Mouse (Mus musculus) cerebellum, adult 18-20 months (tissue): ENCODE measurements around the gene Arid4a.
"Not testable (repeated sequence)": the region's sequence is repeated elsewhere in the genome, so short reads cannot be mapped to it uniquely, and the experiment has no call there.

ENCODE experiments used
- DNase-seq, 2 experiments: peaks; one replicate each; pipeline ENCODE4 v3.0.0; 2021

The Arid4a gene

GRCm38 (mm10) chr12:71055537-71055936 is 39.7 kb downstream of the Arid4a start:
- no peak for DNase-seq

- DNase-seq = no peak
Measured at GRCm38 (mm10) chr12:71059741-71060140, 44.0 kb downstream of the Arid4a start.

GRCm38 (mm10) chr12:71069846-71070245 is 54.1 kb downstream of the Arid4a start:
- DNase-seq = no peak

DNA sequence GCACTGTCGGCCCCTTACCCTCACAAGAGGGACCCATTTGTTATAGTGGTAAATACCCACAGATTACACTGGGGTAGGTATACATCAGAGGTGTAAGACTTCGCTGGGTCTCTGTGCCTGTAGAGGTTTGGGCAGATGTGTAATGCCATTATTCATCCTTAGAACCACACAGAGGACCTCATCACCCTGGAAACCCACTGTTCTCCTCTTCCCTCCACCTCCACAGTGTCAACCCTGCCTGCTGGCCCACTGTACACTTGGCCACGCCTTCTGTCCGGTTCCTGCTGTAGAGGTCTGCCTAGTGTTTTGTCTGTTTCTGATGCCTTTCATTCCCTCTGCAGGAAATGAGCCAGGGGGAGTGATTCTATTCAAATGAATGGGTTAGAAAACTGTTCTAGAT is 56.3 kb downstream of the Arid4a start:
- DNase-seq = no peak

GRCm38 (mm10) chr12:71073113-71073730 is 57.4 kb downstream of the Arid4a start:
- DNase-seq = peak; percentile 29 to 48

GRCm38 (mm10) chr12:71086331-71086730 is 70.5 kb downstream of the Arid4a start:
- no peak for DNase-seq

DNA sequence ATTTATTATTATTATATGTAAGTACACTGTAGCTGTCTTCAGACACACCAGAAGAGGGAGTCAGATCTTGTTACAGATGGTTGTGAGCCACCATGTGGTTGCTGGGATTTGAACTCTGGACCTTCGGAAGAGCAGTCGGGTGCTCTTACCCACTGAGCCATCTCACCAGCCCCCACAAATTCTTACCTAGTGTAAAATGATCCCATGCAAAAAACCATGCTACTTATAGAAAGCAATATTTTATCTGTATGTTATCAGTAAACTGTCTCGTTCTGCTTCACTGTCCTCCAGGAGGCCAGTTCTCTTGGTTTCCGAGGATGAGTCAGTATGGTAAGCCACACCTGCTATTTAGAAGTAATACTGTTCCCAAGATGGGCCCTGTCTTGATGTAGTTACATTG is 88.5 kb downstream of the Arid4a start:
- not testable (repeated sequence) for DNase-seq

DNA sequence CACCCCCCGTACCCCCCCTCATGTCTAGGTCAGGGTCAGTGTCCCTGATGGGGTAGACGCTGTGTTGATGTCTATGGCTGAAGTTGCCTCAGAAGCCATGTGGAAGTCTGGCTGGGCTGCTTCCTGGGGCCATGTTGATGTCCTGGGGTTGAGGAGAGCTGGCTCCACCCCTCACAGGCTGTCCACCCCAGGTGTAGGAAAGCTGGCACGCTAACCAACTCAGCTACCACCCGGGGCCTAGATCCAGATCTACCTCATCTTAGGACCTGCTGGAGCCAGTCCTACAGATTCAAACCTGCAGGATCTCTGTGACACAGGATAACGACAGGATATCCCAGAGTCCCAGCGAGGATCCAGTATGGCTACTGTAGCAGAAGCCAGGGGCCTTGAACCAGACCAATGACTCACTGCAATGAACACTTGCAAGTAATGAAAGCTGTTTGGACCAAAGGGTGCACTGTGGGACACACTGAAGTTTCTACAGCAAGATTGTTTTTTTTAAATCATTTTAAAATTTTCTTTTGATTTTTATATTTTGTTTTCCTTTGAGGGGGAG is 91.5 kb downstream of the Arid4a start:
- DNase-seq = no peak

DNA sequence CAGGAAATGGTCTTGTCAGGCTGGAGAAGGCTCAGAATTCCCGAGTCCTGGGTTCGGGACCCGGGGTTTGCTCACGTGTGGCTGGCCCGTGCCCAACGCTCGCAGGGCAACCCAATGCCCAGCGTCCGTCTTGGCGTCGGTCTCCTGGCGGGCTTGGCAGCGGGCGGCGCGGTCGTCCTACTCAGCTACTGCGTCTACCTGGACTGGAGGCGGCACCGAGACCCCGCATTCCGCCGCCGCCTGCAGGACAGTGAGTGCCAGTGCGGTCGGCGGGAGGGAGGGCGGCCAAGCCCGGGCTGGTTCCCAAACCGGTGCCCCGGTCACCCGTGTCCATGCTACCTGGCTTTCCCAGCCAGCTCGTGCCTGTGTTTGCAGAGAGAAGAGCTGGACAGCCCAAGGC is 95.5 kb downstream of the Arid4a start, which contains the start of gene Tomm20l:
Gene Tomm20l (plus strand): TSS at position 98 of the 400 bp plus-strand sequence.
- peak; percentile 58 to 68 for DNase-seq

- DNase-seq = no peak
Measured at GRCm38 (mm10) chr12:71113074-71113473, 97.3 kb downstream of the Arid4a start.

- DNase-seq = peak; percentile 40 to 53
Measured at GRCm38 (mm10) chr12:71113675-71114288, 98.0 kb downstream of the Arid4a start.

- no peak for DNase-seq
Measured at GRCm38 (mm10) chr12:71116411-71116810, 100.6 kb downstream of the Arid4a start.

DNA sequence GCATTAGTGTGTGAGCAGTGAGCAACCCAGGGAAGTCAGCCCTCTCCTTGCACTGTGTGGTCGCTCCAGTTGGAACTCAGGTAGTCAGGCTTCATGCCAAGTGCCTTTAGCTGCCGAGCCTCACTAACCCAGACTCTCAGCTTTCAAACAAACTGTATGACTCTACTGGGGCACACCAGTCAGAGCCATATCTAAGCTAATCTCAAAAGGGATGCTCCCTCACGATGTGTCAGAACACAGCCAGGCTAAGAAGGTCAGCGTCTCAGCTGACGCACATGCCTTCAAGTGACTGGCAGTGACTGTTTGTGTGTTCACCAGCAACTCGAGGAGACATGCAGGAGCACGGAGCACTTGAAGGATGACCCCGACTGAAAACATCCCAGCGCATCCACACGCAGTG is 106.9 kb downstream of the Arid4a start:
- DNase-seq = peak in 1 of 2 experiments; percentile 27

- peak; percentile 88 to 90 for DNase-seq
Measured at GRCm38 (mm10) chr12:71123286-71123685, 107.5 kb downstream of the Arid4a start.

- no peak for DNase-seq
Measured at GRCm38 (mm10) chr12:71135581-71135980, 119.8 kb downstream of the Arid4a start.

GRCm38 (mm10) chr12:71136130-71136973 is 120.6 kb downstream of the Arid4a start, which contains the start of the genes Timm9 and 2700049A03Rik:
Gene Timm9 (minus strand): TSS chr12:71136684.
Gene 2700049A03Rik (plus strand): TSS chr12:71136848.
- DNase-seq = peak; percentile 76 to 86

DNA sequence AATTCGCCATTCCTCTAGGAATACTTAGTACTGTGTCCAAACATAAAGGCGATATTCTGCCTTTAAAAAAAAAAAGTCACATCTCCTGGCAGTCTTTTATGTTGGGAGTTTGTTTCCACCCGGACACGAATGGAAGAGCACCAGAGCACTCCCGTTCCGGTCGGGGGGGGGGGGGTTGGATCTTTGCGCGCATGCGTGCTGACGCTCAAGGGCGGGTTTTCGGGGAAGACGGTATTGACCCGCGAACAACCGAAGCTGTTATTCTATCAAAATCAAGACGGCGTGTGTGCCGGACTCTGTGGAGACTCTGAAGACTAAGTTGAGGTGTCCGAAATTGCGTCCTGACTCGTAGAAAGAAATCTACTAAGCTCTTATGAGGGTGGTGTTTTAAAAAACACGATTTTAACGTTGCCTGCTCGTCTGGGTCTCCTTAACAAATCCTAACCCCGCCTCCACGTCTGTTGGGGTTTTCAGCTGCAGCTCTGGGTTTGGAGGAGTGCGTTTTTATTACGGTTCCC is 121.2 kb downstream of the Arid4a start:
- DNase-seq = peak; percentile 76 to 84

DNA sequence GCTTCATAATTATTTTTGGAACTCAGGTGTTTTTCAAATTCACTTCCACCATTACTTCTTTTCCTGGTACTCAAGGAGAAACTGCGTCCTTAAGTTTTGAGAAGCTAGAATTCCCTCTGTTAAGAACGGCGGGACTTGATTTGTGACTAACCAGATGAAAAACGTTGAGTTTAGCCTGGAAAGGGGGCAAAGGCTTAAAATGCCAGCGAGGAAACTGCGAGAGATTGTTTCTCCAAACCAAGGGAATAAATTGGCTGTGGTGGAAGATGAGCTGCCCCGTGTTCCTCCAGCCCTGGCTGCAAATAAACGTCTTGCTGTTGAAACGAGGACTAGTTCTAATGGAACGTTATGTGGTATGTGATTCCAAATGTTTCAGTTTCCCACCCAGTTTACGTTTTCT is 121.9 kb downstream of the Arid4a start:
- no peak for DNase-seq

- DNase-seq = no peak
Measured at GRCm38 (mm10) chr12:71139258-71139828, 123.6 kb downstream of the Arid4a start.

- DNase-seq = no peak
Measured at GRCm38 (mm10) chr12:71141189-71141588, 125.4 kb downstream of the Arid4a start.

- DNase-seq = peak; percentile 55 to 67
Measured at GRCm38 (mm10) chr12:71147641-71148040, 131.9 kb downstream of the Arid4a start.
